In the genomic region with DNA sequence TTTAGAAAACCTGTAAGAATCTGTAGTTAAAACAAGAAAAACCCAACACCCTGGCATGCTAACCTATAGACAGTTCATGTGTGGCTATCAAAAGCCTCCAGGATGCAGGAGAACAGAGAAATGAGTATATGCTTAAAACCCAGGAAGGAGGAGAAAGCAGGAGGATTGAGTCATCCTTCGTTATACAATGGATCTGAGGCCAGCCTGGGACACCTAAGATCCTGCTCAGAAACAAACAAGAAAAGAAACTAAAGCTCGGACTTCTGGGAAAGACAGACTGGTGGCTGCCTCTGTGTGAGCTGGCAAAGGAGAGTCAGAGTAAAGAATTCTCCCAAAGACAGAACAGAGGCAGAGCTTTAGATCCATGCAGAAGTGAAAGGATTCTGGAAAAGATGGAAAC, we compare ENCODE assay signal across 14 mouse cellular contexts.
"Had no signal": no experiment of that assay in that cellular context is flagged by ENCODE, and none has a peak within 500 bp of the region (broad histone marks: within the 10 kb centered on the region; RNA-seq: fewer than 3 reads in every experiment).

No protein-coding gene starts in this region.

- H3K4me3 ChIP-seq: neural tube, embryonic 13.5 days; neural tube, embryonic 15.5 days; stomach, embryonic 15.5 days had no signal

- H3K27ac ChIP-seq: neural tube, embryonic 13.5 days; neural tube, embryonic 15.5 days; stomach, embryonic 15.5 days; stomach, postnatal 0 days had no signal

- DNase-seq: retina, postnatal 1 day; right cerebral cortex, adult 18-20 months; right cerebral cortex, postnatal 14 days; right cerebral cortex, postnatal 25 days; right cerebral cortex, postnatal 4 days; spleen, adult 18-20 months; thymus, adult 18-20 months; thymus, adult 2 months; thymus, postnatal 25 days; thymus, postnatal 36 days had no signal
